ENCODE assay signal across 9 mouse cellular contexts in the genomic region with DNA sequence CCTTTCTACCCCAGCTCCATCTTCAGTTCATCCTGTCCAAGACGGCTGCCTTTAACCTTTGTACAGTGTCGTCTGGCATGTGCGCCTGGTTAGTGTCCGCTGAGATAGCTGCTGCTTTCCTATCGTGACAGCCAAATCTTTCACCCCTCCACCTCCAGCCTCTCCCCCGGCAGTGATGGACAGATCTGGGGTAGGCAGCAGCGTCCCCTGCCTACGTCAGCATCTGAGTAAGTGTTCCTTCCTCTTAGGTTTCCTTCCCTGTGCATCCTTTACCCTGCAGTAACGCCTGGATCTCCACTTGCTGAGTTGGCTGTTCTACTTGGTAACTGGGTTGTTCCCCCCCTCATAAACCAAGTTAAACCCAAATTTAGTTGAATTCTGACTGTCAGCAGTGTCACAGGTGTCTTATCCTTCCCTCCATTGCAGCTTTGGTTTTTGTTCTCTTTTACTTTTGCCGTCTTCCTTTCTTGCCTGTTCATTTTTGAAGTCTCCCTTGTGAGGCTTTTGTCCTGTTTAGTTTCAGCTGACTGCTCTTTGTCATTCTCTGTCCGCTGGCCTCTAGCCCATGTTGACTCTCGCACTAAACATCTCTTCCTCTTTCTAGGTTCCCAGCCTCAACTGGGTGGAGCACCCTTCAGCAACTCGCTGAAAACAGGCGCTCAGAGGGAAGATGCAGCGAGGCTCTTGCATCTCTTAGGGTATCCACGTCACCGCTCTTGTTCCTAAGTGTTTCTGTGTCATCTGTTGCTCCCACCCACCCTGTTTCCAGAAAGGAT.
A peak's percentile ranks its signal among the peaks of the same experiment; 100 is the strongest.
DNase-seq lines count a peak whose midpoint lies in the region; ATAC-seq lines count a peak whose summit lies in the region.
"Had no signal": no experiment of that assay in that cellular context is flagged by ENCODE, and none has a peak within 500 bp of the region (broad histone marks: within the 10 kb centered on the region; RNA-seq: fewer than 3 reads in every experiment).

No protein-coding gene starts in this region.

- no peak overlapping the region for H3K4me2 ChIP-seq in hindbrain, embryonic 11.5 days (replicated peaks; ENCODE audit: low read depth, low read length)
- H3K4me2 ChIP-seq: neural tube, embryonic 13.5 days had no signal

- no peak overlapping the region for H3K4me3 ChIP-seq in hindbrain, embryonic 11.5 days (ENCODE audit: low read depth, low read length)
- H3K4me3 ChIP-seq: neural tube, embryonic 13.5 days had no signal

- H3K4me1 ChIP-seq in hindbrain, embryonic 11.5 days (replicated peaks; ENCODE audit: control insufficient read depth, insufficient read depth, low read length) = no peaks in the 10 kb centered on the region
- H3K4me1 ChIP-seq: neural tube, embryonic 13.5 days had no signal

- no peak for ATAC-seq in hindbrain, embryonic 11.5 days (ENCODE audit: low FRiP score)

- no peaks in the 10 kb centered on the region for H3K27me3 ChIP-seq in hindbrain, embryonic 11.5 days (ENCODE audit: control insufficient read depth, insufficient read depth, low read length)
- H3K27me3 ChIP-seq: neural tube, embryonic 13.5 days had no signal

- DNase-seq in cerebellum, postnatal 10 days = peak; percentile 4 to 8
- DNase-seq in cerebellum, postnatal 14 days = no peak
- DNase-seq in adrenal gland, adult 8-10 months = peak; percentile 25
- DNase-seq in heart, adult 8-10 months (ENCODE audit: low spot score) = peak; percentile 79
- peak; percentile 64 to 68 for DNase-seq in kidney, postnatal 25 days
- DNase-seq in naive thymus-derived CD4-positive, alpha-beta T cell, adult 2 months (ENCODE audit: low read depth) = peak; percentile 53
- no peak for DNase-seq in frontal cortex, postnatal 25 days (ENCODE audit: low spot score in 2 of 2)
- no peak for DNase-seq in hindbrain, embryonic 11.5 days (ENCODE audit: low spot score)

- 62% methylated on average over 17 of the region's 17 CpGs for WGBS in hindbrain, embryonic 11.5 days

- H3K36me3 ChIP-seq in hindbrain, embryonic 11.5 days (ENCODE audit: control insufficient read depth, insufficient read depth, low read length) = no peaks in the 10 kb centered on the region
- H3K36me3 ChIP-seq: neural tube, embryonic 13.5 days had no signal

- no peaks in the 10 kb centered on the region for H3K9me3 ChIP-seq in hindbrain, embryonic 11.5 days (ENCODE audit: control insufficient read depth, low read length)
- H3K9me3 ChIP-seq: neural tube, embryonic 13.5 days had no signal

- H3K27ac ChIP-seq in hindbrain, embryonic 11.5 days (ENCODE audit: low read depth, low read length) = no peak overlapping the region
- H3K27ac ChIP-seq: neural tube, embryonic 13.5 days had no signal

- H3K9ac ChIP-seq in hindbrain, embryonic 11.5 days (ENCODE audit: low read depth, low read length) = no peak overlapping the region
- H3K9ac ChIP-seq: neural tube, embryonic 13.5 days had no signal

Comparison
In these comparisons a context has a peak if more than half of its experiments do, and no peak if none do; other contexts are left out.
1. DNase-seq: peak in cerebellum, postnatal 10 days (2 of 2), adrenal gland, adult 8-10 months (single experiment), heart, adult 8-10 months (single experiment), kidney, postnatal 25 days (2 of 2) and naive thymus-derived CD4-positive, alpha-beta T cell, adult 2 months (single experiment); none in cerebellum, postnatal 14 days (0 of 2), frontal cortex, postnatal 25 days (0 of 2) and hindbrain, embryonic 11.5 days (single experiment).